Mouse (Mus musculus): ENCODE results near the gene Tmem221.

DNA sequence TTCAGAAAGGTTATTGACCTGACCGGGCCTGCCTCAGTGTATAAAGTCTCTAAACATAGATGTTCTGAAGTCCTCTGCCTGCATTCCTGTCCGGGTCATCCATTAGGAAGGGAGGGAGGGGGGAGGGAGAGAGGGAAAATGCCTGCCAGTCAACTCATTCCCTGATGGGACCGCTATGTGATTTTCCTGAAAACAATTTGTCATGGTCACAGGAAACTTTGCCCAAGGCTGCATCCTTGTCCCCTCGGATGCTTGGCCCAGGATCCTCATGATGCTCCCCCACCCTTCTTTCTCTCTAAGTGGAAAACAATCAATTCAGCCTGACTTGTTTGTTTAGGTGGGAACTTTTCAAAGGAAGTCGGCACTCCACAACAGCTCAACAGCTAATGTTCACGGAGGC is 41.9 kb downstream of the Tmem221 start:
- TF ChIP-seq POLR2A (IDR thresholded peaks at IDR 0.05; ENCODE audit: insufficient read length, low read depth) (no peak), SRF (IDR thresholded peaks at IDR 0.05; ENCODE audit: control insufficient read depth, insufficient read length, low read depth) (no peak), TCF12 (IDR thresholded peaks at IDR 0.05; ENCODE audit: insufficient read depth, poor library complexity, severe bottlenecking) (no peak), E2F4 (IDR thresholded peaks at IDR 0.05; ENCODE audit: insufficient read depth) (no peak), CEBPB (IDR thresholded peaks at IDR 0.05; ENCODE audit: insufficient read depth, poor library complexity, severe bottlenecking) (no peak), MAX (IDR thresholded peaks at IDR 0.05; ENCODE audit: low read depth) (no peak), MYOG (IDR thresholded peaks at IDR 0.05; ENCODE audit: control insufficient read depth in 1 of 3, insufficient read depth in 1 of 3, insufficient read length in 2 of 3, low read depth in 2 of 3) (no peak), USF1 (IDR thresholded peaks at IDR 0.05; ENCODE audit: low read depth) (no peak), POLR2AphosphoS2 (IDR thresholded peaks at IDR 0.05; ENCODE audit: insufficient read length, low read depth) (no peak), MYOD1 (IDR thresholded peaks at IDR 0.05; ENCODE audit: control insufficient read depth in 1 of 3, insufficient read length in 2 of 3, low read depth in 2 of 3) (no peak)

Measured in myocyte (in vitro differentiated cells).